Mouse (Mus musculus): ENCODE measurements around the gene Zfp282. TPM values are rescaled to one million over a fixed set of nuclear protein-coding genes. Genes with fewer than 3 reads are reported as not detected.

The Zfp282 gene
- polyA plus RNA-seq, 1 experiment from 2014 or later, result 13.1 TPM

GRCm38 (mm10) chr6:47942461-47942860 lies 65.5 kb downstream of the Zfp282 start:
- ATAC-seq (ENCODE audit: low FRiP score), result peak; percentile 22; the same call in 1 of the 2 replicates
- no peaks in the 10 kb centered on the region; the same call in 1 of the 2 replicates for H3K4me1 ChIP-seq (replicated peaks; ENCODE audit: control insufficient read depth, insufficient read depth, low read length)
- no peaks in the 10 kb centered on the region for H3K27me3 ChIP-seq (ENCODE audit: control insufficient read depth, insufficient read depth, low read length)
- no peak overlapping the region for H3K27ac ChIP-seq (ENCODE audit: low read depth, low read length)
- no peak overlapping the region for H3K9ac ChIP-seq (ENCODE audit: low read depth, low read length)
- H3K36me3 ChIP-seq (ENCODE audit: control insufficient read depth, insufficient read depth, low read length), result no peaks in the 10 kb centered on the region
- 56% methylated on average over 12 of the region's 12 CpGs for WGBS
- peak overlapping the region; percentile 38 for H3K4me3 ChIP-seq (ENCODE audit: low read depth, low read length)
- H3K9me3 ChIP-seq (ENCODE audit: control insufficient read depth, low read length), result no peaks in the 10 kb centered on the region
- peak overlapping the region; percentile 79 for H3K4me2 ChIP-seq (replicated peaks; ENCODE audit: low read depth, low read length)
- peak; percentile 31 for DNase-seq (ENCODE audit: low spot score)

GRCm38 (mm10) chr6:47943021-47943691 lies 66.2 kb downstream of the Zfp282 start:
- ATAC-seq (ENCODE audit: low FRiP score) (peak; percentile 91), DNase-seq (ENCODE audit: low spot score) (peak; percentile 82)
- Histone ChIP-seq H3K4me3 (ENCODE audit: low read depth, low read length) (peak overlapping the region; percentile 38), H3K4me1 (replicated peaks; ENCODE audit: control insufficient read depth, insufficient read depth, low read length) (no peaks in the 10 kb centered on the region; the same call in 1 of the 2 replicates), H3K27me3 (ENCODE audit: control insufficient read depth, insufficient read depth, low read length) (no peaks in the 10 kb centered on the region), H3K36me3 (ENCODE audit: control insufficient read depth, insufficient read depth, low read length) (no peaks in the 10 kb centered on the region), H3K9ac (ENCODE audit: low read depth, low read length) (peak overlapping the region; percentile 75), H3K27ac (ENCODE audit: low read depth, low read length) (no peak overlapping the region), H3K4me2 (replicated peaks; ENCODE audit: low read depth, low read length) (peak overlapping the region; percentile 79), H3K9me3 (ENCODE audit: control insufficient read depth, low read length) (no peaks in the 10 kb centered on the region)
- WGBS, result 7% methylated on average over 53 of the region's 64 CpGs

DNA sequence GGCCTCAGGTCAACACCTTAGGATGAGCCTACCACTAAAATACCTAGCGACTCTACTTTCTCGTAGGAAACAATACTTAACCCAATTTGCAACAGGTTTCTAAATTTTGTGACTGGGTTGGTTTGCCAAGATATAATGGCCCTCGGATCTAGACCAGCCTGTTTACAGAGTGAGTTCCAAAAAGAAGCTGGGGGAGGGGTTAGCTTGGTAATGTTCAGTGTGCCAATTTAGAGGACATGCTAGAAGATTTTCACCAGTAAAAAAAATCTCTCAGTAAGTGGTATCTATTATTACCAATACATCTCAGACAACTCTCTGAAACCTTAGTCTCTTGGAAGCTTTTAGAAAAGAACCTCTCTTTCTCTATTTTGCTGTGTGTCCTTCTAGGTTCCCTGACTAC lies 66.7 kb downstream of the Zfp282 start:
- no peak for ATAC-seq (ENCODE audit: low FRiP score)
- no peak for DNase-seq (ENCODE audit: low spot score)
- H3K9me3 ChIP-seq (ENCODE audit: control insufficient read depth, low read length), result no peaks in the 10 kb centered on the region
- peak overlapping the region; percentile 38 for H3K4me3 ChIP-seq (ENCODE audit: low read depth, low read length)
- peak overlapping the region; percentile 75; the same call in 1 of the 2 replicates for H3K9ac ChIP-seq (ENCODE audit: low read depth, low read length)
- no peaks in the 10 kb centered on the region; the same call in 1 of the 2 replicates for H3K4me1 ChIP-seq (replicated peaks; ENCODE audit: control insufficient read depth, insufficient read depth, low read length)
- H3K36me3 ChIP-seq (ENCODE audit: control insufficient read depth, insufficient read depth, low read length), result no peaks in the 10 kb centered on the region
- H3K27me3 ChIP-seq (ENCODE audit: control insufficient read depth, insufficient read depth, low read length), result no peaks in the 10 kb centered on the region
- H3K27ac ChIP-seq (ENCODE audit: low read depth, low read length), result no peak overlapping the region
- H3K4me2 ChIP-seq (replicated peaks; ENCODE audit: low read depth, low read length), result peak overlapping the region; percentile 79
- 87% methylated on average over 3 of the region's 3 CpGs for WGBS

DNA sequence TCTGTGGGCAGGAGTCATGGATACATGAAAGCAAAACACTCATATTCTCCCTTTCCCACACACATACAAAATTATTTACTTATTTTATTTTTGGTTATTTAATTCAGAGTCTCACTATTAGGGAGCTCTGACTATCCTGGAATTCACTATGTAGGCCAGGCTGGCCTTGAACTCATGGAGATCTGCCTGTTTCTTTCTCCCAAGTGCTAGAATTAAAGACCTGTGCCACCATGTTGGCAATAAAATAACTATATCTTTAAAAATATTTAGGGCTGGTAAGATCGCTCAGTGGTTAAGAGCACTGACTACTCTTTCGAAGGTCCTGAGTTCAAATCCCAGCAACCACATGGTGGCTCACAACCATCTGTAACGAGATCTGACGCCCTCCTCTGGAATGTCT lies 70.4 kb downstream of the Zfp282 start:
- H3K4me1 ChIP-seq (replicated peaks; ENCODE audit: control insufficient read depth, insufficient read depth, low read length), result no peaks in the 10 kb centered on the region; the same call in 1 of the 2 replicates
- DNase-seq (ENCODE audit: low spot score), result no peak
- ATAC-seq (ENCODE audit: low FRiP score), result no peak
- H3K4me3 ChIP-seq (ENCODE audit: low read depth, low read length), result no peak overlapping the region
- no peaks in the 10 kb centered on the region for H3K36me3 ChIP-seq (ENCODE audit: control insufficient read depth, insufficient read depth, low read length)
- H3K9me3 ChIP-seq (ENCODE audit: control insufficient read depth, low read length), result no peaks in the 10 kb centered on the region
- H3K4me2 ChIP-seq (replicated peaks; ENCODE audit: low read depth, low read length), result no peak overlapping the region
- no peak overlapping the region for H3K9ac ChIP-seq (ENCODE audit: low read depth, low read length)
- H3K27me3 ChIP-seq (ENCODE audit: control insufficient read depth, insufficient read depth, low read length), result no peaks in the 10 kb centered on the region
- WGBS, result 93% methylated on average over 4 of the region's 4 CpGs
- H3K27ac ChIP-seq (ENCODE audit: low read depth, low read length), result no peak overlapping the region

- peaks cover 5% of the 10 kb centered on the region; the same call in 1 of the 2 replicates for H3K4me1 ChIP-seq (replicated peaks; ENCODE audit: control insufficient read depth, insufficient read depth, low read length)
- H3K4me2 ChIP-seq (replicated peaks; ENCODE audit: low read depth, low read length), result peak within 1 kb of the TSS; percentile 84
- H3K36me3 ChIP-seq (ENCODE audit: control insufficient read depth, insufficient read depth, low read length), result no peaks in the 10 kb centered on the region
- no peaks in the 10 kb centered on the region for H3K27me3 ChIP-seq (ENCODE audit: control insufficient read depth, insufficient read depth, low read length)
- DNase-seq (ENCODE audit: low spot score) (peak; percentile 92), ATAC-seq (ENCODE audit: low FRiP score) (peak; percentile 99)
- peak within 1 kb of the TSS; percentile 61 for H3K9ac ChIP-seq (ENCODE audit: low read depth, low read length)
- H3K9me3 ChIP-seq (ENCODE audit: control insufficient read depth, low read length), result no peaks in the 10 kb centered on the region
- WGBS, result under 1% methylated on average over 31 of the region's 31 CpGs
- H3K4me3 ChIP-seq (ENCODE audit: low read depth, low read length), result peak within 1 kb of the TSS; percentile 65
- 0 out of 2 replicates have a peak within 1 kb of the TSS, but pooled peaks have one; percentile 36 for H3K27ac ChIP-seq (ENCODE audit: low read depth, low read length)
Measured at GRCm38 (mm10) chr6:47953191-47953726, 76.3 kb downstream of the Zfp282 start, which contains the start of gene Zfp956. Zfp956 (plus strand) TSS chr6:47953390.

GRCm38 (mm10) chr6:47954425-47954824 lies 77.4 kb downstream of the Zfp282 start:
- no peak overlapping the region for H3K4me3 ChIP-seq (ENCODE audit: low read depth, low read length)
- H3K36me3 ChIP-seq (ENCODE audit: control insufficient read depth, insufficient read depth, low read length), result no peaks in the 10 kb centered on the region
- no peaks in the 10 kb centered on the region for H3K27me3 ChIP-seq (ENCODE audit: control insufficient read depth, insufficient read depth, low read length)
- no peaks in the 10 kb centered on the region for H3K9me3 ChIP-seq (ENCODE audit: control insufficient read depth, low read length)
- no peak for ATAC-seq (ENCODE audit: low FRiP score)
- WGBS, result 92% methylated on average over 3 of the region's 3 CpGs
- H3K4me1 ChIP-seq (replicated peaks; ENCODE audit: control insufficient read depth, insufficient read depth, low read length), result peaks cover 5% of the 10 kb centered on the region; the same call in 1 of the 2 replicates
- DNase-seq (ENCODE audit: low spot score), result no peak
- H3K4me2 ChIP-seq (replicated peaks; ENCODE audit: low read depth, low read length), result no peak overlapping the region
- H3K9ac ChIP-seq (ENCODE audit: low read depth, low read length), result no peak overlapping the region
- H3K27ac ChIP-seq (ENCODE audit: low read depth, low read length), result no peak overlapping the region

- no peak overlapping the region for H3K4me2 ChIP-seq (replicated peaks; ENCODE audit: low read depth, low read length)
- no peak overlapping the region for H3K4me3 ChIP-seq (ENCODE audit: low read depth, low read length)
- H3K27me3 ChIP-seq (ENCODE audit: control insufficient read depth, insufficient read depth, low read length), result no peaks in the 10 kb centered on the region
- H3K36me3 ChIP-seq (ENCODE audit: control insufficient read depth, insufficient read depth, low read length), result no peaks in the 10 kb centered on the region
- DNase-seq (ENCODE audit: low spot score) (no peak), ATAC-seq (ENCODE audit: low FRiP score) (no peak)
- no peaks in the 10 kb centered on the region for H3K9me3 ChIP-seq (ENCODE audit: control insufficient read depth, low read length)
- no peak overlapping the region for H3K27ac ChIP-seq (ENCODE audit: low read depth, low read length)
- H3K4me1 ChIP-seq (replicated peaks; ENCODE audit: control insufficient read depth, insufficient read depth, low read length), result peaks cover 5% of the 10 kb centered on the region; the same call in 1 of the 2 replicates
- H3K9ac ChIP-seq (ENCODE audit: low read depth, low read length), result no peak overlapping the region
Measured at GRCm38 (mm10) chr6:47957816-47958215, 80.8 kb downstream of the Zfp282 start.

All from hindbrain, embryonic 11.5 days (tissue).